Mouse (Mus musculus) layer of hippocampus, adult 9-10 months (tissue): ENCODE results near the gene Pnmal2.

Experiments used
- DNase-seq: peaks from one replicate; pipeline ENCODE4 v3.0.0; 2022; ENCODE audit warnings: low spot score

Pnmal2 gene

DNA sequence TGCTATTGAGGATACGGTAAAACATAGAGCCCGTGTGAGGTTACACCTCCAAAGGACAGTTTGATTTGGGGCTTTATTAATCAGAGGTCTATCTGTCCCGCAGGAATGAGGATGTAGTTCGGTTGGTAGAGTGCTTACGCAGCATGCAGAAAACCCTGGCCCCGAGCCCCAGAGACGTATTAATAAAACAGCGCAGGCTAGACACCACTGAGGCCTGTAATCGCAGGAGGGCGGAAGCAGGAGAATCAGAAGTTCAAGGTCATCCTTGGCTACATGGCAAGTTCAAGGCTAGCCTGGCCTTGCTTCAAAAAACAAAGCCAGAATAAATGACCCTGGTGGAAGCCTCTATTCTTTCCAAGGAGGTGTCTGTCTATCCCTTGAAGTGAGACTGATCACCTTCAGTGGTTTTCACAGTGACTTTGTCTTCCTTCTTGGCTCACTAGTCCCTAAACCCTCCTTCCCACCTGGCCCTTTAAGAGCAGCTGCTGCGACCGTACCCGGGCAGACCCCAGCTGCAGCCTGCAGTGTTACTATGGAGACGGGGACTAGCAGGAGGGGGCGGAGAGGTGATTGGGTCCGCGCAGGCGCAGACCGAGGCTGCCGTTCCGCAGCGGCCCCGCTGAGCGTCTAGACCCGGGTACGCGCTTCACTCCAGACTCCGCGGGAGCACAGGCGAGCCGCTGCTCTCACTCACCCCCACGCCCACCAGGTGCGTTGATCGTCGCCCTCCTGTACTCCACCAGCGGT is at the start of gene Pnmal2:
Gene Pnmal2, plus strand, starts transcription at position 622 of the 747 bp plus-strand sequence.
- no peak for DNase-seq

DNA sequence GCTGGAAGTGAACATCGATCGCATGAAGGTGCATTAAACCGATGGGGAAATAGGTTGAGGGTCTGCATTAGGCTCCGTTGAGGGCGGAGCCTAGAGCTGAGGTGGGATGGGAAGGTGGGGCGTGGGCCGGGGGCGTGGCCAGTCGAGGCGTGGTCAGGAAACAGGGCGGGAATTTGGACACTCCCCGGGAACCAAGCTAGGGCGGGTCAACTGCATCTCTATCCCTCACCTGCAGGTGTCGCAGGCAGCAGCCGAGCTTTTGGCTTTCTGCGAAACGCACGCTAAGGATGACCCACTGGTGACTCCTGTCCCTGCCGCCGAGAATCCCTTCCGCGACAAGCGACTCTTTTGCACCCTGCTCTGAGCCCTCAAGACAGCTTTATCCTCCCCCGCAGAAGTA is 49.5 kb upstream of the Pnmal2 start:
- DNase-seq = no peak

DNA sequence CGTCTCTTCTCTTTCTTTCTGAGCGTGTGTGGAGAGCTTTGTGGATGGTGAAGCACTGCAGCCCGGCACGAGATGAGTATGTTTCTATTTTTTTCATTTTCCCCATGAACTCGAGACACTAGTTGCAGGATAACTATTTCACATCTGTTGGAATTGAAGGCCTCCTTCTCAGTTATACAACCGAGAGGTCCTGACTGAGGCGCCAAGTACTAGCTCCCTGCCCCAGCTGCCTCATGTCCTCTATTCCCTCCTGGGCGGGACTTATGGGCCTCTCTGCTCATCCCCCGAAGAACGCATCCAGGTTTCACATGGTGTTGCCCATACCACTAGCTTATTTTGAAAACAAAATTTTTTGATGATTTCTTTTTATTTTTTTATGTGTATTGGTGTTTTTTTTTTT is 49.0 kb upstream of the Pnmal2 start:
- no peak for DNase-seq

DNA sequence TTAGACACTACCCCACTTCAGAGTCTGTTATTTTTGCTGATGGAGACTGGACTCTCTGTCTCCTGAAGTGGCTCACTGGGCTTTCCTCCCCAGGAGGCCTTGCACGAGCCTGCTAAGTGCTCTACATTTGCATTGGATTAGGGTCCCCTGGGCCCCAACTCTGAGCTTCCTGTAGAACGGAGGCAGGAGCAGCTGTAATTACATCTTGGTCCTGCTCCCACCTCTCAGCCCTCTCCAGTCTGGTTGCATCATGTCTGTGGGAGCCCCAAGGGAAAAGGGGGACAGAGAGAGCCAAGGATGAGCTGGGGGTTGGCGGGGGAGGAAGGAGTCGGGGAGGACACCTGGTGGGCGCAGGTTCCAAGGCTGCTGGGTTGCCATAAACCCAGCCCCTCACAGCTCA is 44.0 kb upstream of the Pnmal2 start:
- no peak for DNase-seq

DNA sequence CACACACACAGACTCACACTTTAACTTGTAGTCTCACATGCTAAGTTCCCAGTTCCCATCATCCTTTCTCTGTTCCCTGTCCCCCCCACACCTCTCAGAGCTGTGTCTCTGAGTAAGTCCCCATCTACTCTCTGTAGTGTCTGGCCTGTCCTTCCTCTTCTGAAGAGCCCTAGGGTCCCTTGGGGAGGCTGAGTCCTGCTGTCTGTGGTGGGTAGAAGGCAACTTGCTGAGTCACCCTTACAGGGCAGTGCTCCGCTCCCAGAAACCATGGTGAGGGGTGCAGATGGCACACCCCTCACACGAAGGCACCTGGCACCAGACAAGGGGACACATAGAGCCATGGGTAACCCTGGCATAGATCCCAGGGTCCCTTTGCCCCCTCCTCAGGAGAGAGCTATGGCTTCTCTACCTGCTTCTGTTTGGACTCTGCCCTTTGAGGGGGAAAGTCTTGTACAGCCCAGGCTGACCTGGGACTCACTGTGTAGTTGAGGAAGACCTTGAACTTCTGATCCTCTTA is 41.0 kb upstream of the Pnmal2 start:
- no peak for DNase-seq

DNA sequence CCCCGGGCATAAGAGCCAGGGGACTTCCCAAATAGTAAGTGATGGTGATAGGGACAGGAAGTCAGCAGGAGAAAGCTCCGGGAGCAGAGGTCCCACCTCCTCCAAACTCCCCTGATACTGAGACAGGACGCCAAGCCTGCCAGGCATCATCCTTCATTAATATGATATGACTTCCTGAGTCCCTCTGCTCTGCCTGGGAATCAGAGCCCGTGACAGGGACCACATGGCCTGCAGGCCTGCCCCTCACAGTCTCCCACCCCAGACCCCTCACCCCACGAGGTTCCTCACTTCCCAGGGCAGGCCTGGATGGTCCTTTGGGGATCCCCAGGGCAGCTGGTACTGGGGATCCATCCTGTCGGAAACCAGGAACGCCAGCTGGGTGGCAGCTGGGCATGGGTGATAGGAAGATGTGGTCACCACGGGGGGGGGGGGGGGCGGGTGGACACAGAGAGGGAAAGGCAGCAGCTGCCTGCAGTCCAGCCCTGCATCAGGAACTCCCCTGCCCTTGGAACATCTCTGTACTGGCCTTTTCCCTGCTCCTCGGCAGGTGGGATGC is 40.3 kb upstream of the Pnmal2 start:
- DNase-seq = no peak

DNA sequence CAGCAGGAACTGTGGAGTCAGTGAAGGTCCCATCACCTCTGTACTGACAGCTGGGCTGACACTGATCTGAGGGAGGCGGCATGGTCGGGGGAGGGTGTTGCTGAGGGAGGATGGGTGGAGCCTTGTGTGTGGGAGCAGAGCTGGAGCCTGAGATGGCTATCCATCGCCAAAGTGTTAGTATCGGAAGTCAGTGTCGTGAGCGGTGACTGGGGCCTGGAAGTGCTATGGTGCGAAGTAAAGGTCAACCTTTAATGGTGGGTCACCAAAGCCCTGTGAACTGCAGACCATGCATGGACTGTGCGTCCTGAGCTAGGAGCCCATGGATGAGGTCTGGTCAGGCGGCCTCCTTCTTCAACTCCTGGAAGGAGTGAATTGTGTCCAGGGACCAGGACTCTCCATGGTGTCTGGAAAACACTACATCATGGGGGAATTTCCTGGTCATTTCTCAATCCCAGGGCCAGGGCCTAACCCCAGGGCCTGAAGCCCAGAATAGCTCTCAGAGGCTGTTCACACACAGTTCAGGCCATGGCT is 38.9 kb upstream of the Pnmal2 start:
- DNase-seq = no peak

DNA sequence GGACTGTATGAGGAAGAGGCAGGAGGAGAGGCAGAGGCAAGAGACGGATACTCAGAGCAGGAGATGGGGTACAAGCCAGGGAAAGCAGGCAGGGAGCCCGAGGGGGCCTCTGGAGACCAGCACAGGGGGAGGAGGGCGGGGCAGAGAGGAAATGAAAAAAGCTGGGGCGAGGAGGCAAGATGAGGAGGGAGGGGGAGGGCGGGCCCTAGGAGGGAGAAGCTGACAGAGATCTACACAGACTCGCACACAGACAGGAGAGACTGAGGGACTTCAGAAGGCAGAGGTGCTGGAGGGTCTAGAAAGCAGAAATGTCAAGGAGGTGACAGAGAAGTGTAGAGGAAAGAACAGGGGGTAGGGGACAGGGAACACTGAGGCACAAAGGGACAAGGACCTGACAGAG is 38.2 kb upstream of the Pnmal2 start, which contains the start of gene Ptgir:
Gene Ptgir, plus strand, starts transcription at position 210 of the 400 bp plus-strand sequence.
- no peak for DNase-seq

DNA sequence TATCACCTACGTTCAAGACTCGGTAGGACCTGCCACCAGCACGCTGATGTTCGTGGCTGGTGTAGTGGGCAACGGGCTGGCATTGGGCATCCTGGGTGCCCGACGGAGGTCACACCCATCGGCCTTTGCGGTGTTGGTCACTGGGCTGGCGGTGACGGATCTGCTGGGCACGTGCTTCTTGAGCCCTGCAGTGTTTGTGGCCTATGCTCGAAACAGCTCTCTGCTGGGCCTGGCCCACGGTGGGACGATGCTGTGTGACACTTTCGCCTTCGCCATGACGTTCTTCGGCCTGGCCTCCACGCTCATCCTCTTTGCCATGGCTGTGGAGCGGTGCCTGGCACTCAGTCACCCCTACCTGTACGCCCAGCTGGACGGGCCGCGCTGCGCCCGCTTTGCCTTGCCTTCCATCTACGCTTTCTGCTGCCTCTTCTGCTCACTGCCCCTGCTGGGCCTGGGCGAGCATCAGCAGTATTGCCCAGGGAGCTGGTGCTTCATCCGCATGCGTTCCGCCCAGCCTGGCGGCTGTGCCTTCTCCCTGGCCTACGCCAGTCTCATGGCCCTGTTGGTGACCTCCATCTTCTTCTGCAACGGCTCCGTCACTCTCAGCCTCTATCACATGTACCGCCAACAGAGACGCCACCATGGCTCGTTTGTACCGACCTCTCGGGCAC is 37.5 kb upstream of the Pnmal2 start:
- no peak for DNase-seq

DNA sequence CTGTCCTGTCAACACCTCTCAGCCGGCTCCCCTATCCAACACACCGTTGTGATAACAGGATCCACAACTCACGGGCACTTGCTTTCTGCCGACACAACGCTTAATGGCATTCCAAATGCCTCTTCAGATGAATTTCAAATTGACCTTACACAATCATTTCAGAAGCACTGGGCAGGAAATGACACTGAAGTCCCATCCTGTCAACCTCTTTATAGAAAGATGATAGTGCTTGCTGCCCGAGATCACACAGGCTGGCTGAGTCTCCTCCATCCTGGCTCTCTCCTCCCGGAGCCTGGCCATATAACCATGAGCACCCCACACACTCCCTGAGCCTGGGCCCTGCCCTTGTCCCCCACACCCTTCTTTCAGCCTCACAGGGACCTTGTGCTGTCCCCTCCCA is 36.6 kb upstream of the Pnmal2 start:
- DNase-seq = no peak

DNA sequence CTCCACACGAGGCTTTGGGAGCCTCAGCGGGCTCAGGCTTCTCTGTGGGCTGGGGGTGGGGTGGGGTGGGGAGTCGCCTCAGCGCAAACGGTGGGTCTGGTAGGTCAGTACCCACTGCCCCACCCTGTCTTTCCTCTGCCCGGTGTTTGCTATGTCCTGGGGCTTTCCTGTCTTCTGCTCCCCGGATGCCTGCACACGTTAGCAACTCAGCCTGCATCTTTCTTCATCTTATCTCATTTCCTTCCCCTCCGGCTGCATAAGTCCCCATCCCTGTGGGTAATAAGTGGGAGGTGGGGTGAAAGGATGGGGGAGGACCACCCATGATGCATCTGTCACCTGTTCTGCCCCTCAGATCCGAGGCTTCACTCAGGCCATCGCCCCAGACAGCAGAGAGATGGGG is 36.1 kb upstream of the Pnmal2 start:
- no peak for DNase-seq

DNA sequence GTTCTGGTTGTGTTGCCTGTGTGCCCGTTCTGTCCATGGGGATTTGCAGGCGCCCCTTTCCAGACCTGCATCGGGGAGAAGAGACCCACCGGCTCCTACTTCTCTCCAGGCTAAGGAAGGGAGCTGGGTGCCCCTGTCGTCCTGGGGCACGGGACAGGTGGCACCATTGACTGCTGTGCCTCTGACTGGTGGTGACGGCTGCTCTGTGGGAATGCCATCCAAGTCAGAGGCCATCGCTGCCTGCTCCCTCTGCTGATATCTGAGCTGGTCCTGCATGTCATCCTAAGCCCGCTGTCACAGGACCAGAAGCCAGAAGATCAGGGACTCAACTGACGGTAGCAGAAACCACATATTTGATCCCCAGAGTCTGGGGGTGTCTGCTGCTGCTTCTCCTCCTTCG is 35.6 kb upstream of the Pnmal2 start:
- no peak for DNase-seq

DNA sequence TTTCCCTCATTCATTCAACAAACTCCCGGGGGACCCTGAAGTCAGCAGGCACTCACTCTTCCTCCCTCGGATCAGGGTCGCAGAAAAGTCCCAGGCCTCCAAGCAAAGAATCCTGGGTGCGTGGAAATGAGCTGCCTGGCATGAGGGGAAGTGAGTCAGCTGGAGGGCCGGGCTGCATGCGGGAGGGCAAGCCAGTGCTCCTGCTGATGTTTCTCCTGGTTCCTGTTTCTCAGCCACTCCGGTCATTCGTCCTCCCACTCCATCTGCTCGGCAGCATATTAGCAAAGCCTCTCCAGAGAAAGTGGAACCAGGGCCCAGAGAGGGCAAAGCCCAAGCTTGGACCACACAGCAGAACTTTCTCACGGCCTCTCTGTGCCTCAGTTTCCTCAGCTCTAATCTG is 34.6 kb upstream of the Pnmal2 start:
- no peak for DNase-seq

DNA sequence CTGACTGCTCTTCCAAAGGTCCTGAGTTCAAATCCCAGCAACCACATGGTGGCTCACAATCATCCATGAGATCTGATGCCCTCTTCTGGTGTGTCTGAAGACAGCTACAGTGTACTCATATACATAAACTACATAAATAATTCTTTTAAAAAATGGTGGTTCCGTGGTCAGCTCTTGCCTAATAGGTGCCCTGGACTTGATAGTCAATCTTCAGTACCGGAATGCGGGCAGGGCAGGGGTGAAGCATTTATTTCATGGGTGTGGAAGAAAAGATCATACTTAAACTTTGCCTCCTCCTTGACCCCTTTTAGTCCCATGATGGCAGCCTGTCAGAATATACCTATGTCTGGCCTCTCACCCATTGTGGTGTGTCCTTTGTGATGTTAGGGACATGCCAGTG is 32.6 kb upstream of the Pnmal2 start:
- DNase-seq = no peak

DNA sequence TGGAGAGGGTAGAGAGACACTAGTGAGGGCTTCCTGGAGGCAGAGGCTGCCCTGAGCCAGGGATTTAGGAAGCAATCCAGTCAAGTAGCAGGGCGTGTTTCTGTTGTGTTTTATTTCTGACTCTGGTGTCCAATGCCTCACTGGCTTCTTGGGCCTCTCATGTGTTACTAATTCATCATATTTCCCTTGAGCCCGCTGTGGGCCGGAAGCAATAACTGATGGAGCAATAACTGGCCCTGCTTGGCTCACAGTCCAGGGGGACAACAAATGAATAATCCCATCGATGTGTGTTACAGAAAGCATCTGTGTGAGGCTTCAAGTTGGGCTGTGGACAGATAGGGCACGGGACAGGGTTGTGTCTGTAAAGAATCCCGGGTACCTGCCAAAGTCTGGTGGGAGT is 32.1 kb upstream of the Pnmal2 start:
- no peak for DNase-seq

DNA sequence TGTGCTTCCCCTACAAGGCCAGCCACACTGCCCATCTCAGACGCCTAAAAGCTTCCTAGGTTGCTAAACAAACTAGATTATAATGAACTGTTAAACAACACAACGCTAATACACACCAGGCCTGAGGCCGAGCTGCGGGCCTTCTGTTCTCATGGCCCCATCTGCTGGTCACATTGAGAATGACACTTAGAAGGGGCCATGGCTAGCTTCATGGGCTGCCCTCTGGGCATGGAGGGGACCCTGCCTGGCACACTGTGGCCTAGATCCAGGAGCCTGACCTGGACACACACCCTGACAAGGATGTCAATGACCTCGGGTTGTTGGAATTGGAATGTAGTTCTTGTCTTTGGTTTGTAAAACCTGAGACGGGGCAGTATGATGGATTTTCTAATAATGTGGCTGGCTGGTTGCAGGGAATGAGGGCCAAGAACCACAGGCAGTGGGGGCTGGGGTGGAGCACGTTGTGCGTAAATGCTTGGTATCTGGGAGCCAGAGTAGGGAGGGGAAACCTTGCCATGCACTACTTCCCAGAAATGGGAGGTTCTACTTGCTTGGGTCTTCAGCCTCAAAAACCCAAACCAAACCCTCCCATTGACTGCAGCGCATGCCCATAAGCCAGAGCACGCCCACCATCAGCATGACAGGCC is 30.6 kb upstream of the Pnmal2 start:
- no peak for DNase-seq

DNA sequence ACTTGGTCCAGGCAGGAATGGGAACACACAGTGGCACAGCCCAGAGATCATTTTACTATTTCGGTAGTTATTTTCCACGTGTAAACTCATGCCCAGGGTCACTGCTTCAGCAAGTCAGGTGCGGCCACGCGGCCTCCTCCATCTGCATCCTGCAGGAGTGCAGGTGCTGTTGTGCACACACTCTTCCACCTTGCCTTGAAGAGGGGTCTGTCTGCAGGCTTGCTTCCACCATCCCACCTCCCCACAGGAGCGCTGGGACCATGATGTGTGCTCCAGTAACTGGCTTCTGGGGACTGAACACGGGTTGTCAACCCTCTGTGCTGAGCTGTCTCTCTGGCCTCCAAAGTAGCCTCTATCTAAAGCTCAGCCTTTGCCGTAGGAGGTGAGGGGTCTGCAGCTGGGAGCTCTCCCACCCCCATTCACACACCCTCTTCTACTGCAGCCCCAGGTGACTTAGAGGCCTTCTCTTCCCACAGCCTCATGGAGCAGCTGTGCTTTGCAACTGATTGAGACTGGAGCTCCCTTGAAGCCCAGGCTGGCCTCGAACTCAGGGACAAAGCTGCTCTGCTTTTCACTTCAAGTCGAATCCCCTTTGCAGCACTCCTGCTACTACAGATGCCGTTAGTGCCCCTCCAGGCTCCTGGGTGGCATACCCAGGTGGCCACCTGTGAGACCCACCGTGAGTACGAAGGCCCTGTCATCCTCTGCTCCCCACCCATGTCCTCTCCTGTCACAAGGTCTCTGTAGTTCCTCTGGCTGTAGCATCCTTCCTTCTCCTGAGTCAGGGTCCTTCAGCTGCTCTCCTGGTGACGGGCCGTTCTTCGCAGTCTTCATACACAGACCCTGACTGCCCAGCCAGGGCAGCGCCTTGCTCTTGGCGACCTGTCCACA is 29.8 kb upstream of the Pnmal2 start:
- no peak for DNase-seq

DNA sequence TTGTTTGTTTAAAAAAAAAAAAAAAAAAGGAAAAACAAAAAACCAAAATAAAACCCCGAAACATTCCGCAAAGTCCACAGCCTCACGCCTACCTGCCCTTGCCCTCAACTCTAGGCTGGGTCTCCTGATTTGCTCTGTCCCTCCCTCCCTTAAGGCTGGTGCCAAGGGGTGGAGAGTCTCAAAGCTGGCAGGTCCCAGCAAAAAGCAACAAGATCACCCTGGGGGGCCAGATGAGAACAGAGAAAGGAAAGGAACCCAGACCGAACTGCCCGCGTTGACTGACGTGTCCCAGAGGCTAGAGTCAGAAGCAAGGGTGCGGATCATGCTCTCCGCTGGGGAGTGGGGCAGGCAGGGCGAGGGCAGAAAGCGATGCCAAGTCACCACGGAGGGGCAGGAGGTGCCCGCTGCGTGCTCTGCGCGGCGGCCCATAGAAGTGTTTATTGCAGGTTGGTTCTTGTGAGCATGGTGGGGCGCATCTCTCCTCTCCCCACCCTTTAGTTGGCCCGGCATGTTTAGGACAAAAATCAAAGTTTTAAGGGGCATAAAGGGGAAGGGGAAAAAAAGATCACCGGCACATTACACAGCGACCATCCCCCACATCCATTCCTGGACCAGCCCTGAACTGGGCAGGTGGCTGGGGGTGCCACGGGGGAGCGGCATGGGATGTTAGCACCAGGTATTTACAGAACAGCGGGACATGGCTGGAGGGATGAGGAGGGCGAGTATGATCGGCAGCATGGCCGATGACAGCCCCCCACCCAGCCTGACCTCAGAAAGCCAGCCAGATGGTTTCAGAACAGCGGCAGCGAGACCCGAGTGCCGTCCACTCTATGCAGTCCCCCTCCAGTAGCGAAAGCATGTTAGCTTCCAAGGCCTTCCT is 28.8 kb upstream of the Pnmal2 start:
- no peak for DNase-seq

DNA sequence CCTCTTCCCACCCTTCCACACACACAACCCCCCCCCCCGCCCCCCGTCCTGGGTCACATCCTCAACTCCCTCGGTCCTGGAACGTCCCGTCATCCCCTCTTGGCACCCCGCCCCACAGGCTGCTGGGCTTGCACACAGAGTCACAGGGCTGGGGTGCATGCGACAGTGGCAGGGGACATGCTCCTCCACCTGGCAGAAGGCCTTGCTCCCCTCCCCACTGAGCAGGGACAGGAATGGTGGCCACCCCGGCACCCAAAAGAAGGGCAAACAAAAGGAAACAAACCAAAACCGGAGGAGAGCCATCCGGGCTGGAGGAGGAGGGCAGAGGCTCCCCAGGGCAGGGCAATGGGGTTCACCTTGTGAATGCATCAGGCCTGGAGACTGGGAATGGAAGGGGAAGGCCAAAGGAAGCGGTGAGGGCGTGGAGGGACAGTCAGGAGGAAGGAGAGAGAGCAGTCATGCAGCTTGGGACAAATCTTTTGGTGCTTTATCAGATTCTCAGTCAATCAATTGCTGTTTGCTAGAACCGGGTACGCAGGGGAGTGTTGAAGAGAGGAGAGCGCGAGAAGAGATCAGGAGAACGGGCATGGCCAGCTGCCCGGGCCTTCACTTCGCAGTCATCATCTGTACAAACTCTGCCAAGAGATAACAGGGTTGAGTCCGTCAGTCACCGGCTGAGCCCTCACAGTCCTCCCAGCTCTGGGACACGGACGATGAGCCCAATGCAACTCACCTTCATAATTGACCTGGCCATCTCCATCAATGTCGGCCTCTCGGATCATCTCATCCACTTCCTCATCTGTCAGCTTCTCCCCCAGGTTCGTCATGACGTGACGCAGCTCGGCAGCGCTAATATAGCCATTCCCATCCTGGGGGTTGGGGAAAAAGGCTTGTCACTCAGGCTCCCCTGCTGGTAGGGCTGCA is 27.9 kb upstream of the Pnmal2 start:
- no peak for DNase-seq
